Mouse (Mus musculus) large intestine, adult 2 months (tissue): ENCODE results near the gene Pla2g16. TPM values are rescaled to one million over a fixed set of nuclear protein-coding genes. Genes with fewer than 3 reads are reported as not detected.

Experiments
- DNase-seq: peaks from one replicate; pipeline ENCODE4 v3.0.0-alpha.2; 2012; ENCODE audit warnings: low read depth, low spot score
- WGBS: fragments of 180-500 bp; shearing (Covaris S2); methylation state at CpG from one replicate; pipeline ENCODE4 v1.1.7; 2018; 5-methylcytosine and 5-hydroxymethylcytosine counted together
- polyA plus RNA-seq: library from polyadenylated mRNA; depleted of rRNA; stranded (reverse); fragments of >200 nt; gene quantifications from 2 replicates; pipeline ENCODE4 v1.2.3, GENCODE M21; 2012

The Pla2g16 gene
- polyA plus RNA-seq, 1 experiment = 27.6 TPM

DNA sequence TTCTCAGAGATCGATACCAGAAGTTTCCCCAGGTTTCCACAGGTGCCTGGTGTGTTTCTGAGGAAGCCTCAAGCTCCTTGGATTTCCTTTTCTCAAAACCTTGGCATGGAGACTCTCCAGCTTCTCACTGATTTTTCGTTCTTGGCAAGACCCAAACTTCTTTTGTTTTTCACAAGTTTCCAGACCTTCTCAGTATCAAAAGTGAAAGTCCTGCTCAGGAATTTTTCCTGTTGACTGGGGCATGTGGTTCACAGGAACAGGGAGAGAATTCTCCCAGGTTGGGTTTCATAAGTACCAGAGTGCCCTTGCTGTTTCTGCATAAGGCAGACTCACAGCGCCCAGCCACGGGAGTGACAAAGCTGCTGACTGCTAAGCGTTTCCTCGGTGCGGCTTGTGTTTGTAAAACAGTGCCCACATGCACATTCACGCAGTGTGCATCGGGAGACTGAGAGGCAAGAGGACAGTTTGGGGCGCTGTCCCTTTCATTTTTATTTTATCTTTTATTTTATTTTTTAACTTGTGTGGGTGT lies 5.4 kb downstream of the Pla2g16 start:
- DNase-seq = no peak
- 81% methylated on average over 10 of the region's 10 CpGs for WGBS

DNA sequence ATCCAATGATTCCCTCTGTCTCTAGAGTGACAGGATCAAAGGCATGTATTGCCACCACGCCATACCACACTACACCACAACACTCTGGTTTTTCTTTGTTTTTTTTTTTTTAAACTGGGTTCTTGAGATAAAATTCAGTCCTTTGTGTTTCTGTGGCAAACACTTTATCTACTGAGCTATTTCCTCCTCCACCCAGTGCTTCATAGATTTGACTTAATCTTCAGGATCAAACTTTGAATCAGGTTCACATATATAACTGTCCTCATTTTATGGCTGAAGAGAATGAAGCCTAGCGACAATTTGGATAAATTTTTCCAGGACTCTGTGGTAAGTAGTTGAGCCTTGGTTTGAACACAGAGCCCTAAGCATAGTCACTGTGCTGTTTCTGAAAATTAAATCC lies 6.4 kb downstream of the Pla2g16 start:
- WGBS = 41% methylated on average over 2 of the region's 2 CpGs
- DNase-seq = no peak

DNA sequence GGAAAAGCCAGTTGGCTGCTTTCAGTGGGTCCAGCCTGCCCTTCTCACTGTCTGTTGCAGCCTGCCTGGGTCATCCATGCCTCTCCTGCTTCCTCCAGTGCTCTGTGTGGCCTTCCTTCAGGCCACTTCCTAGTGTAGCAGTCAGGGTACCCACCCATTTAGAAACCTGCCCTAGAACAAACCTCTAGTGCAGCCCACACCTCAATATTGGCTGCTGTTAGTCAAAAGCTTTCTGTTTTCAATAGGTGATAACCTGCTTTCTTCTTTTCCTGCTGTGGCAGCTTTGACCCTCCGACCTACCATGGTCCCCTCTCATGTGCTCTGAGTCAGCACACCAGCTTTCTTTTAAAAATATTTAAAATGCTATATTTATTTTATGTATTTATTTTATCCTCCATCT lies 7.2 kb downstream of the Pla2g16 start:
- DNase-seq = no peak
- 89% methylated on average over 1 of the region's 1 CpGs for whole genome bisulfite sequencing

DNA sequence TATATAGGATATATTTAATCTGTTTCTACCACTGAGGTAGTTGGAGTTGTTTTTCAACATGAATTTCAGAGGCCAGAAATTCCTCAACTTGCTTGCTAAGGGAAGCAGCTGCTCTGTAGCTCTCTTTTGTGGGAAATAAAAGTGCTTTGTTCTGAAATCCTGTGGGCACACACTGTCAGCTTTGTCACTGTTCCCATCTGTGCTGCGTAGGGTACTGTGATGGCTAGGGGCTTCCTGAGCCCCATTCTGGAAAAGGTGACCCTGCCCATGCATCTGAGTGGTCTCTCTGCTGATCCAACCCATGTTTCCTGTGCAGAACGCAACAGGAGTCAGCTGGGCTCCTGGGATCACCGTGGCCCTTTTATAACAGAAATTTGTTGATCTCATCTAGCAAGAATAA lies 9.6 kb downstream of the Pla2g16 start:
- 80% methylated on average over 3 of the region's 3 CpGs for WGBS

DNA sequence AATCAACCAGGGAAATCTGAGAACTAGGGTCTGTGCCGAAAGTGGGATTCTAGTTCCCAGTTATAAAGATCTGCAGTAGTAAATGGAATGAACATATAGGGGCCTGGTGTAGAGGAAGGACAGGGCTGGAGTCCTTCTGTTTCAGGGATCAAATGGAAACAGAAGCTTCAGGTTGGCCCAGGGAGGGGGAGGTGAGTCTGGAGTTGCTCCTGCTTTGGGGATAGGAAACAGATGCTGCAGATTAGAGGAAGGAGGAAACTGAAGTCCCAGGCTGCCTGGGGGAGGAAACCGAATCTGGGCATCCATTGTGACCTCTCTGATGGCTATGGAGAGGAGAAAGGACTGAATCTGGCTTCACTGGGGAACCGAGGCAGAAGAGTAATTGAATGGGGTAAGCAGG lies 11.1 kb downstream of the Pla2g16 start:
- WGBS = 72% methylated on average over 3 of the region's 3 CpGs

More for the DNA sequence above, 9.6 kb downstream of the Pla2g16 start:
- no peak for DNase-seq

DNA sequence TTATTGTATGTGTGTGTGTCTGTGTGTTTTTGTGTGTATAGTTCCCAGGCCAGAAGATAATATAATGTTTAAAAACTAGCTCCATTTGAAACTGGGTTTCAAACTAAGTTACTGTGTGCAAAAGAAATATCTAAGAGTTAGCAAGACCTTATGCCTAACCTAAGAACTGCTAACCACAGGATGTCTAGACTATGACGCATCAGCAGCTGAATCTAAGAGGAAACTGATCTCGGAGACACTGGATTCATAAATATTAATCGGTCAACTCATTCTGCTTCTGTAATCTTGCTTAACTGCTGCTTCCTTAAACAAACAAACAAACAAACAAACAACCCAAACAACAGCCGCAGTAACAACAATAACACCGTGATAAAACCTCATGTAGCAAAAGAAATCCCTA lies 12.4 kb downstream of the Pla2g16 start:
- no peak for DNase-seq
- WGBS = 80% methylated on average over 5 of the region's 5 CpGs

More for the DNA sequence above, 11.1 kb downstream of the Pla2g16 start:
- no peak for DNase-seq

DNA sequence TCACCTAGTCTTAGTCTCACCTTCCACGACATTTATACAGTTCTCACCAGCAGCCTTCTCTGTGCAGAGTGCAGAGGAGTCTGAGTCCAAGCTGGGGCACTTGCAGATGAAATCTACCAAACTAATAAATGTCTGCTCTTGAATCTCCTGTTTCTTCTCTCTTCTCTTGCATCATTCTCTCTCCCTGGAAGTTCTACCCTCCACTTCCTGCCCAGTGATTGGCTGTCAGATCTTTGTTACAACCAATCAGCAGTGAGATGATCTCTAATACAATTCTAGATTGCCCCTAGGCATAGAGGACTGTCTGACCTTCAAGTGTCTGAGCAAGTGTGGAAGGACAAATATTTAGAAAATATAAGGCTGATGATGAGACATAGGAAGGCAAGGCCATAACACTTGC lies 18.9 kb downstream of the Pla2g16 start:
- WGBS = 90% methylated on average over 1 of the region's 1 CpGs

DNA sequence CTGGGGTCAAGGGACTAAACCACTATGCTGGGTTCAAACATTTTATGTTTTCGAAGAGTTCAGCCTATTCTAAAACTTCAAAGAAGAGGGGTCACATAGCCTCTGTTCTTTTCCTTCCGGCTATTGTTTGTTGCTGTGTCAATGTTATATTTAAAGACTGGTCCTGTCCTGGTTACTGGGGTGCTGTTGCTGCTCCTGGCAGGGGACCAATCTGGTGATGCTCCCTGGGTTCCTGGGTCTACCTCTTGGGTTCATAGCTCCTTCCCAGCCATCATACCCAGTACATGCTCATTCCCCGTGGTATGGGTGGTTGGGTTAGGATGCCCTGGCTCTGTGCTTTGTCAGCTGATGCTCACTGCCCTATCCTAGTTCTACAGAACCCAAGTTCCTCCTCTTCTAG lies 20.5 kb downstream of the Pla2g16 start:
- no peak for DNase-seq
- 88% methylated on average over 3 of the region's 3 CpGs for WGBS

More for the DNA sequence above, 18.9 kb downstream of the Pla2g16 start:
- DNase-seq = no peak

DNA sequence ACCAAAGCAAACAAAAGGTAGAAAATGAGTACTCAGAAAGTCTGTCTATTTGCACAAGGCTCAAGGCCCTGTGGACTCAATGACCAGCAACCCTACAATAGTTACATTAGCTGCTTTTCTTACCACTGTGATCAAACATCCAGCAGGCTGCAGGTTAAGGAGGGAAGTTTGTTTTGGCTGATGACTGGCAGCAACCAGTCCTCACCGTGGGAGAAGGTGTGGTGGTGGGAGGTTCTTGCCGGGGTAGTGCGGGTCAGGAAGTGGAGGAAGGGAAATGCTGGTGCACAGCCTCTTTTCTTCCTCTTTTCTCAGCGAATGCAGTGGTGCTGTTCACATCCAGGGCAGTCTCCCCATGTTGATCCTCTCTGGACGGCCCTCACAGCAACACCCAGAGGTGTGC lies 23.8 kb downstream of the Pla2g16 start:
- peak; percentile 31 for DNase-seq
- WGBS = 20% methylated on average over 5 of the region's 5 CpGs

DNA sequence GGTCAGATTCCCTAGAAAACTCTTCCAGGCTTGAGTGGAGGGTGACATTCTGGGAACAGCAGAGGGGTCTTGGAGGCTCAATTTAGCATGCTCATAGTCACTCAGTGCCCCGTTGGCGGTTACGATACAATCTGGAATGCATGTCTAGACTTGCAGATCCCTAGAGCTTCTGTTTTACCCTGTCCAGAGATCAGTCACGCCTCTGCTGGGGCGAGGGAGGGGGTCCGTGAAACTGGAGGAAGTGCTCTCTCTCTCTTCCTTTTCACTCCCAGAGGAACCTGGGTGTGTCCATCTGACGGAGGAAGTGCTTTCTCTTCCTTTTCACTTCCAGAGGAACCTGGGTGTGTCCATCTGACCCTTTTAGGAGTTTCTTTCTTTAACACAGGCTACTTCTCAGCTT lies 25.8 kb downstream of the Pla2g16 start:
- 64% methylated on average over 7 of the region's 7 CpGs for whole genome bisulfite sequencing
- DNase-seq = no peak

DNA sequence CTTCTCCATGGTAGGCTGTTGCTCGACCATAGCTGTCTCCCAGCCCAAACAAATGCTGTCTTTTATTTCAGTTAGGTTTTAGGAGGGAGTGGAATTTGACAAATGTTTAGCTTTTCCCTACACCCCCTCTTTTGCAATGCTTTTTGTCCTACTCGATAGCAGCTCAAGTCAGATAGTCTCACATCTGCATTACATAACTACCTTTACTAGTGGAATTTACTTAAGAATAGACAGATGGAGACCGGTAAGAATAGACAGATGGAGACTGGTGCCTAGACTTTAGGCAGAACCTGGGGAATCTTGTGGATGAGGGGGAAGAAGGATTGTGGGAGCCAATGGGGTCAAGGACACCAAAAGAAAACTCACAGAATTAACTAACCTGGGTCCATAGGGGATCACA lies 26.3 kb downstream of the Pla2g16 start:
- WGBS = 70% methylated on average over 3 of the region's 3 CpGs
- no peak for DNase-seq

DNA sequence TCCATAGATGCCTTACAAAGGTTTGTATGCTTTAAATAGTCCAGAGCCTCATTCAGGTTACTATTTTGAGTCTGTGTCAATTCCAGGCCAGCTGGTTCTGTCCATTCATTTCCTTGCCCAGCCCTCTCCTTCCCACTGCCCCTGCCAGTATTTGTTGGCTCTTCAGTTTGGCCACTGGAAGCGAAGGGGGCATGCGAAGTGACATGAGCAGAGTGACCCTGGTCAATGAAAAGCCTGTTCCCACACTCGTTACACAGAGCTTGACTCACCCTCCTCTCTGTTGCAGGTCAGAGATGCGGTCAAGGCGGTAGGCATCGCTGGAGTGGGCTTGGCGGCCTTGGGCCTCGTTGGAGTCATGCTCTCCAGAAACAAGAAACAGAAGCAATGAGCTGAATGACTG lies 28.0 kb downstream of the Pla2g16 start:
- 86% methylated on average over 8 of the region's 8 CpGs for WGBS
- no peak for DNase-seq

DNA sequence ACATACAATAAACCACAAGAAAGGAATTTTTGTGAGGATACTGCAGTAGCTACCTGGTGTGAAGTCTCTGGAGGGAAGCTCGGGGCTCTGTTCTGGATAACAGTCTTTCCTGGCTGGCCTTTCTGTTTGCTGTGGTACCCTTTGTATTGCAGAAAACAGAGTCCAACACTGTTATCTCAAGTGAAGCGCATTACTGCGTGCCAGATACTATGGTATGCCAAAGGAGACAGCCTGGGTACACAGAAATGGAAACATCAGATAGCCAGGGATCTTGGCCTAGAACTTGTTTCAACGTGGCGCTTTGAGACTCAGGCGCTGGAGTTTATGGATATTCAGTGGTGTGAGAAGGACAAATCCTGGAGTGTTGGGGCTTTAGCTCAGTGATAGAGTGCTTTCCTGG lies 28.5 kb downstream of the Pla2g16 start:
- no peak for DNase-seq
- 95% methylated on average over 6 of the region's 6 CpGs for WGBS

DNA sequence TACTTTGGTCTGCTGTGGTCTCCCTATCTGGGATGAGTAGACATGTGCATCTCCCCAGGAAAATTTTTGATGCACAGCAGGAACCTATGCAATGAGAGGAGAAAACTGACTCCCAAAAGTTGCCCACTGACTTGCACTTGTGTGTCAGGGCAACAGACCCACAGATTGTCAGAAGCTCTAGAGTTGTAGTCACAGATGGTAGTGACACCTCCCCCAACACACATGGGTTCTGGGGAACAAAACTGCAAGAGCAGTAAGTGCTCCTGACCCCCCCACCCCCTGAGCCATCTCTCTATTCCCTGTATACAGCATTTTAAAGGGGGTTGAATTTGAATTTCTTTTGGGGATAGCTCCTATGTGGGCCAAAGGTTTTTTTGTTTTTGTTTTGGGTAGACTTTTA lies 33.5 kb downstream of the Pla2g16 start:
- DNase-seq = no peak

DNA sequence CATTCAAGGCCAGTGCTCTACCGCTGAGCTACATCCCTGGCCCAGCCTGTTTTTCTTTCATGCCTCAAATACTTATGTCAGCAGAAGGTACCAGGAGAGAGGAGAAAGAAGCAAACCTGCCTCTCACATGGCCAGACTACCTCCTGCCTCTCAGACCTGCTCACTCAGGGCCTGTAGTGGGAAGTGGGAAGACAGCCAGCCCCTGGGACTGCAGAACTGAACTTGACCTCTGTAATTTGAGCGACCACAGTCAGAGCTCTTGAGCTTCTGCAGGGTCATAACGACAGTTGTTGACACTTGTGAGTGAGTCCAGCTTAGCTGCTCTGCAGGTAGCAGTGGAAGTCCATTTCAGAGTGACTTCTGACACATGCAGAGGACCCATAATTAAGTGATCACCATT lies 34.8 kb downstream of the Pla2g16 start:
- 42% methylated on average over 3 of the region's 3 CpGs for WGBS
- DNase-seq = no peak

DNA sequence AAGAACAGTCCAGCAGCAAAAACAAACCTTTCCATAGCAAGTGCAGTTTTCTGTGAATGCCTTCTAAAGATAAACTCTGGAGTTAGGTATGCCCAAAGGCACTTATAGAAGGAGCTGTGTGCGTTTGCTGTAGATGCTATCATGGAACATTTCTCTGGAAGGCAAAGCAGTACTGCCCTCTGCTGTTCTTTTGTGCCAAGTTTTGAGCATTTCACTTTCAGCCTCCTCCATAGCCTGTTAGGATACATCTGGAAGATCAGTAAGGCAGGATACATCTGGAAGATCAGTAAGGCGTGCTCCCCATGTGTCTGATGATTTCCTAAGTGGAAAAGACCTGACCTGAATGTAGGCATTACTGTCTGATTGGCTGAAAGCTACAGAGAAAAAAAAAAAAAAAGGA lies 38.3 kb downstream of the Pla2g16 start:
- DNase-seq = no peak
- 40% methylated on average over 2 of the region's 2 CpGs for WGBS

DNA sequence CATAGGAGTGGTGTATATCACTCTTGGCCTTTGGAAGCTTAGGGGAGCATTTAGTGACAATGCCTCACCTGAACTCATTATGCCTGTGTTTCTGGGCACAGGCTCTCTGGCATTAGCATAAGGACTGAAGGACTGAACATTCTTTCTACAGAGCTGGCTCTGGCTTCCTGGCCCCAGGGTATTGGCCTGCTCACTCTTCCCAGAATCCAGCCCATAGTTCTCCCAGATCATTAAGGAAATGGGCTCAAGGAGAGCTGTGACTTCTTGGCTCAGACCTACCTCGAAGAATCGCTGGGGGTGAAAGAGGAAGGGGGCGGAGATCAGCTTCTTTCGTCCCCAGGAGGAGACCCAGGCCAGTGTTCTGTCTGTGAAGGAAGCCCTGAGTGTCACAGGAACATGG lies 41.2 kb downstream of the Pla2g16 start:
- WGBS = 80% methylated on average over 4 of the region's 4 CpGs
- no peak for DNase-seq

DNA sequence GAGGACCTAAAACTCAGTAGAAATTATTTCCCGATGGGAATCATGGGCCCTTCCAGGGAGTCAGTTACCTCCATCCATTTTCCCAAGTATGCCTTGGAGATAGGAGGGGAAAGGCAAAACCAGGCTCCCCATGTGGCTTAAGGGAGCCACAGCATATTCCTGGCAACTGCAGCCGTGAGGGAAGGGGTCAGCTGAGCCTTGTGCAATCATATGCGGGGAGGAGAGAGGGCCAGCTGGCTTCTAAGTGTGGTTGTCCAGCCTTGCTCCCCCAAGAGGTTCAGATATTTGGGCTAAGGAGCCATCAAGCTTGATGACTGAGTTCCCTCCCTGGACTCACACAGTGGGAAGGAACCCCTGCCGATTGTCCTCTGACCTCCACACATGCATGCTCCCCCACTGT lies 44.3 kb downstream of the Pla2g16 start:
- no peak for DNase-seq
- WGBS = 84% methylated on average over 4 of the region's 4 CpGs

DNA sequence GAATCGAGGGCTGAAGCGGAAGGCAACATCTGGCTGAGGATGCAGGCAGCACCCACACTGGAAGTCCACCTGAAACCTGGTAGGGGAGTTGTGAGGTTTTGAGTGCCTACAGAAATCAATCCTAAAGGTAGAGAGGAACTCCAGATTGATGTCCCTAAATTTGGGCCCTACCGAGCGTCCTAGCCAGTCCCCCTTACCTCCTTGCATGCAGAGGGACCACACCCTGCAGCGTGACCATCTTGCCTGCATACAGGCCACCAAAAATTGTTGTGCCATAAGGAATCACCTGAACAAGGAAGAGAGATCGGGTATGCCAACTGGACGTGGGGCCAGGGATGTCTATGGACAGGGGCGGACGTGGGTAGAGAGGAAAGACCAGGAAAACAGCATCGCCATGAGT lies 46.8 kb downstream of the Pla2g16 start:
- 94% methylated on average over 10 of the region's 10 CpGs for WGBS
- DNase-seq = no peak

DNA sequence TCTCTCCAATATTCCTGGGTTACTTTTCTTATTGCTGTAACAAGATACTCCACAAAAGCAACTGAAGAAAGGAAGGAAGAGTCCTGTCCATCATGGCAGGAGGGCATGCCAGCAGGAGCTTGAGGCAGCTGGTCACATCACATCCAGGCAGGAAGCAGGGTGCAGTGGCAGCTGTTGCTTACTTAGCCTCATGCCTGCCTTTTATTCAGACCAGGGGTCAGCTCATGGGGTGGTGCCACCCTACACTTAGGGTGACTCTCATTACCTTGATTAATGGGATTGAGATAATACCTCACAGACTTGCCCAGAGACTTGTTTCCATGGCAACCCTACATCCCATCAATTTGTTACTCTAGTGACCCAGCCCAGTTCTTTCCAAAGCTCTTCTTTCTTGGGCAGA lies 47.8 kb downstream of the Pla2g16 start:
- no peak for DNase-seq

DNA sequence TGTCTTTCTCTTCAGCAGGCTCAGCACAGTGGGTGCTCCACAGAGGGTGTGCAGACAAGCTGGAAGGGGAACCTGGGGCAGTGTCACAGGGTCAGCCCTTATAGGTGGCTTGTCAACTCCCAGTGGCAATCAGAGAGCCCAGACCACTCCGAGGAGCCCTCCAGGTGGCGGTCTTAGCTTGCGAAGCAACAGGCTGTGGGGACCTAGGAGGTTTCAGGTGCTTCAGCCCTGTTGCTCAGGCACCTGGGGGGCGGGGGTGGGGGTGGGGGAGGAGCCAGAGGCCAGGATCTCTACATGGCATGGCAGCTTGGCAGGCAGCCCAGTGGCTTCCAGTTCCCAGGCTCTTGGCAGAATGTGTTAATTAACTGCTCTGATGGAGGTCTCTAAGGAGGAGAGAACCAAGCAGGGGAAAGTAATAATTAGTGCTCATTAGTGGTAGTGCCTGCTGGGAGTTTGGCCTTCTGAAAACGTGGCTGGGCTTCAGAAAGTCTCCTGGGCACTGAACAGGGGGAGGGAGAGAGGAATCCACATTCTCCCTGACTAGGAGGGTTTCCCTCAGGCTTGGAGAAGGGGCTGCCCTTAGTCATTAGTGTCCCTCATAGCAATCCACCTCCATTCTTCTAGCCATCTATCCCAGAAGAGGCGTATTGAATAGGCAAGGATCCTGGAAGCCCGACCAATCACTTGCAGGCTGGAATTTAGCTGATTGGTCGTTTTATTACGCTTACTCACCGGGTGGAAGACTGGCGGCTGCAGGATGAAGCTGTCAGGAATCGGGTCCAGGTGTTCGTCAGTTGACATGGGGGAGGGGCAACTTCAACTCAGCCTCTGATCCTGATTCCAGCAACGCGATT lies 48.9 kb downstream of the Pla2g16 start:
- WGBS = 6% methylated on average over 15 of the region's 15 CpGs
- DNase-seq = peak; percentile 73
